Mouse (Mus musculus) heart, adult 2 months (tissue): ENCODE data around the gene Nat8l.

ENCODE experiments used
- CTCF ChIP-seq: fragments of 200-600 bp; IDR thresholded peaks from 2 replicates; pipeline ENCODE4 v1.8.1; 2022; ENCODE audit warnings: antibody characterized with exemption, mild to moderate bottlenecking, moderate library complexity
- EP300 ChIP-seq: fragments of 200-500 bp; IDR thresholded peaks from 2 replicates; pipeline ENCODE4 v1.6.1; 2011; ENCODE audit warnings: low read depth, low read length, control low read depth; ENCODE audit not compliant: insufficient read depth

DNA sequence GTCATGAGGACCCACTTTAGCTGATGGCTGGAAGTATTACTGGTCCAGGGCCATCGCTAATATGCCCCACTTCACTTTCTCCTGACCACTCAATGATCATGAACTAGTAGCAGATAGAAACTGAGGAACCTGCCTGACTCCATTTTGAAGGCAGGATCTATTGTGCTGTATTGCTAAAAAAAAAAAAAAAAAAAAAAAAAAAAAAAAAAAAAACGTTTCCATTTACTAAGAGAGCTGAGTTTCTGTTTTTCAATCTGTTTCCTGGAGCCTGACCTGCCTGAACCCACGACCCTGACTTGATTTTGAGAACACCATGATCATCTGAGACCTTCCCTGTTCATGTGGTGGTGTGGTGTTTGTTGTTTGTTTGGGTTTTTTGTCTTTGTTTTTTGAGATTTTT lies 19.5 kb upstream of the Nat8l start:
- no peak for TF ChIP-seq EP300
- no peak for TF ChIP-seq CTCF
